Mouse (Mus musculus) ES-Bruce4 (cell line): Measurements from ENCODE around the gene Ogfod3. TPM values are rescaled to one million over a fixed set of nuclear protein-coding genes. Genes with fewer than 3 reads are reported as not detected.

Experiments
- H3K27ac ChIP-seq: 2 replicates; pipeline ENCODE4 v1.5.1; 2012; ENCODE audit warnings: low read length, inconsistent platforms; ENCODE audit not compliant: insufficient read depth
- H3K27me3 ChIP-seq: 2 replicates; pipeline ENCODE4 v1.6.1; 2012; ENCODE audit warnings: mild to moderate bottlenecking, low read length, inconsistent platforms; ENCODE audit not compliant: control insufficient read depth, poor library complexity, insufficient read depth, severe bottlenecking
- H3K36me3 ChIP-seq: 2 replicates; pipeline ENCODE4 v1.6.1; 2012; ENCODE audit warnings: inconsistent platforms, mild to moderate bottlenecking, low read length, moderate library complexity; ENCODE audit not compliant: control insufficient read depth, poor library complexity, insufficient read depth, severe bottlenecking
- H3K4me1 ChIP-seq: one replicate; pipeline ENCODE4 v1.8.1; 2011; ENCODE audit warnings: low read length; ENCODE audit not compliant: control insufficient read depth, insufficient read depth
- H3K4me3 ChIP-seq: 2 replicates; pipeline ENCODE4 v1.5.1; 2011; ENCODE audit warnings: low read depth, mild to moderate bottlenecking, low read length
- H3K9ac ChIP-seq: 2 replicates; pipeline ENCODE4 v1.6.1; 2012; ENCODE audit warnings: low read depth, mild to moderate bottlenecking, inconsistent platforms; ENCODE audit not compliant: poor library complexity, severe bottlenecking
- H3K9me3 ChIP-seq: replicated peaks from 2 replicates; pipeline ENCODE4 v1.6.1; 2012; ENCODE audit warnings: mild to moderate bottlenecking, low read length, inconsistent platforms; ENCODE audit not compliant: control insufficient read depth, poor library complexity, insufficient read depth, severe bottlenecking
- CTCF ChIP-seq: IDR thresholded peaks from one replicate; pipeline ENCODE4 v1.8.1; 2011; ENCODE audit warnings: low read depth, low read length
- EP300 ChIP-seq: IDR thresholded peaks from 2 replicates; pipeline ENCODE4 v1.6.1; 2011; ENCODE audit warnings: low read depth, low read length; ENCODE audit not compliant: insufficient read depth
- POLR2A ChIP-seq: IDR thresholded peaks from one replicate; pipeline ENCODE4 v1.8.1; 2011; ENCODE audit warnings: low read length; ENCODE audit not compliant: insufficient read depth
- polyA plus RNA-seq: library from polyadenylated mRNA; stranded (reverse); fragments of >200 nt; gene quantifications from 2 replicates; pipeline ENCODE4 v1.2.4, GENCODE M21; 2011; ENCODE audit warnings: low read depth; ENCODE audit not compliant: missing spikeins, insufficient read depth, insufficient read length

The Ogfod3 gene
- polyA plus RNA-seq, 1 experiment = 8.8 TPM

GRCm38 (mm10) chr11:121137682-121138081, 66.8 kb downstream of the Ogfod3 start:
- H3K9me3 ChIP-seq = no peaks in the 10 kb centered on the region
- H3K36me3 ChIP-seq = no peaks in the 10 kb centered on the region
- no peak for TF ChIP-seq EP300
- TF ChIP-seq POLR2A = no peak
- no peak for TF ChIP-seq CTCF
- H3K27me3 ChIP-seq = no peaks in the 10 kb centered on the region
- H3K27ac ChIP-seq = no peak overlapping the region
- H3K4me1 ChIP-seq = no peaks in the 10 kb centered on the region
- H3K4me3 ChIP-seq = no peak overlapping the region
- H3K9ac ChIP-seq = no peak overlapping the region

GRCm38 (mm10) chr11:121134600-121134999, 69.9 kb downstream of the Ogfod3 start:
- Histone ChIP-seq H3K36me3 (no peaks in the 10 kb centered on the region), H3K9me3 (no peaks in the 10 kb centered on the region), H3K27me3 (no peaks in the 10 kb centered on the region), H3K27ac (no peak overlapping the region), H3K4me3 (no peak overlapping the region), H3K9ac (no peak overlapping the region), H3K4me1 (no peaks in the 10 kb centered on the region)
- TF ChIP-seq CTCF (no peak), EP300 (no peak), POLR2A (no peak)

- no peaks in the 10 kb centered on the region for H3K9me3 ChIP-seq
- H3K4me3 ChIP-seq = no peak overlapping the region
- H3K27me3 ChIP-seq = no peaks in the 10 kb centered on the region
- H3K36me3 ChIP-seq = no peaks in the 10 kb centered on the region
- H3K4me1 ChIP-seq = no peaks in the 10 kb centered on the region
- no peak for TF ChIP-seq CTCF
- no peak for TF ChIP-seq EP300
- TF ChIP-seq POLR2A = no peak
- no peak overlapping the region for H3K27ac ChIP-seq
- H3K9ac ChIP-seq = no peak overlapping the region
These were observed 74.9 kb downstream of the Ogfod3 start for GRCm38 (mm10) chr11:121129616-121130015.

Other genes starting within 250 kb of the Ogfod3 start
- 99.3 and 109 TPM in 2 replicates for gene Csnk1d, start 213.4 kb downstream of the Ogfod3 start, polyA plus RNA-seq
- gene Cd7, start 165.3 kb downstream of the Ogfod3 start, polyA plus RNA-seq = not detected in 2 replicates
- not detected in 2 replicates for gene Sectm1b, start 141.1 kb downstream of the Ogfod3 start, polyA plus RNA-seq
- not detected in 2 replicates for gene Sectm1a, start 123.5 kb downstream of the Ogfod3 start, polyA plus RNA-seq
- gene Tex19.2, start 86.0 kb downstream of the Ogfod3 start, polyA plus RNA-seq = 0.44 TPM in 1 of 2 replicates, not detected in the other
- 25.5 and 29.9 TPM in 2 replicates for gene Tex19.1, start 58.6 kb downstream of the Ogfod3 start, polyA plus RNA-seq
- not detected in 2 replicates for gene Uts2r, start 44.4 kb downstream of the Ogfod3 start, polyA plus RNA-seq
- 7.0 and 8.2 TPM in 2 replicates for gene Hexdc, start 278 bp downstream of the Ogfod3 start, polyA plus RNA-seq
- gene Cybc1, start 24.6 kb upstream of the Ogfod3 start, polyA plus RNA-seq = 14.7 and 15.9 TPM in 2 replicates
- gene Narf, start 32.5 kb upstream of the Ogfod3 start, polyA plus RNA-seq = 16.0 and 20.3 TPM in 2 replicates
- 60.2 and 68.1 TPM in 2 replicates for gene Foxk2, start 55.3 kb upstream of the Ogfod3 start, polyA plus RNA-seq
- 80.8 and 81.1 TPM in 2 replicates for gene Wdr45b, start 149.7 kb upstream of the Ogfod3 start, polyA plus RNA-seq
- gene Rab40b, start 183.5 kb upstream of the Ogfod3 start, polyA plus RNA-seq = not detected in 2 replicates
- gene Fn3krp, start 216.7 kb upstream of the Ogfod3 start, polyA plus RNA-seq = 15.6 and 15.7 TPM in 2 replicates
- 0.79 and 1.3 TPM in 2 replicates for gene Fn3k, start 230.2 kb upstream of the Ogfod3 start, polyA plus RNA-seq
- gene Tbcd, start 247.2 kb upstream of the Ogfod3 start, polyA plus RNA-seq = 43.0 and 49.7 TPM in 2 replicates